Mouse (Mus musculus): ENCODE measurements at regions not wholly inside any gene's neighbourhood (a gene's known extent, or its start where the extent isn't known, plus 50 kb on each side); places are given as distances from the start of the nearest gene placed in this dataset.
"Not testable (repeated sequence)": the region's sequence is repeated elsewhere in the genome, so short reads cannot be mapped to it uniquely, and the experiment has no call there.

- in situ Hi-C loops (cut with MboI, MseI) = no loop called here
Measured at GRCm38 (mm10) chr12:63805458-63805857, 669.0 kb downstream of the Fscb start.

- in situ Hi-C loops (cut with MboI, MseI) = no loop called here
Measured at GRCm38 (mm10) chr12:63804008-63804407, 670.5 kb downstream of the Fscb start.

- in situ Hi-C loops (cut with MboI, MseI) = loop anchor here in 1 of 2 experiments (10.0 kb wide), 1 partner anchor 987 kb away; no protein-coding TSS in a partner anchor
Measured at GRCm38 (mm10) chr12:63791667-63792066, 682.8 kb downstream of the Fscb start.

GRCm38 (mm10) chr12:63777874-63778273 is 696.6 kb downstream of the Fscb start:
- in situ Hi-C loops (cut with MboI, MseI) = no loop called here

- in situ Hi-C loops (cut with MboI, MseI) = not testable (repeated sequence)
Measured at GRCm38 (mm10) chr12:63761073-63761472, 713.4 kb downstream of the Fscb start.

Data from T-helper 17 cell (primary cell).